Mouse (Mus musculus): Measurements from ENCODE around the gene Nt5m. TPM values are rescaled to one million over a fixed set of nuclear protein-coding genes. Genes with fewer than 3 reads are reported as not detected.
A peak's percentile ranks its signal among the peaks of the same experiment; 100 is the strongest.

The Nt5m gene
- total and polyA plus RNA-seq, 3 experiments: 11.7 to 19.3 (median 14.0) TPM

- no peak for TF ChIP-seq CTCF (IDR thresholded peaks at IDR 0.05; ENCODE audit: low read depth, low read length)
- TF ChIP-seq POLR2AphosphoS5 (IDR thresholded peaks at IDR 0.05; ENCODE audit: insufficient replicate concordance, low read depth, low read length): no peak
- no peak for TF ChIP-seq TAL1 (conservative IDR thresholded peaks at IDR 0.05; ENCODE audit: low read depth, low read length)
- TF ChIP-seq GATA2 (IDR thresholded peaks at IDR 0.05; ENCODE audit: borderline replicate concordance, low read depth, low read length): no peak
- no peak for TF ChIP-seq GATA1 (IDR thresholded peaks at IDR 0.05; ENCODE audit: borderline replicate concordance, low read length)
- Histone ChIP-seq H3K9me3 (replicated peaks) (no peaks in the 10 kb centered on the region), H3K4me3 (ENCODE audit: low read depth, low read length) (no peak overlapping the region), H3K36me3 (replicated peaks) (no peaks in the 10 kb centered on the region), H3K27me3 (ENCODE audit: insufficient read depth, low read length) (no peaks in the 10 kb centered on the region), H3K4me1 (ENCODE audit: insufficient read depth, low read depth, low read length) (peaks cover 46% of the 10 kb centered on the region)
- DNase-seq (ENCODE audit: low spot score): no peak
- ATAC-seq (ENCODE audit: extremely low read depth, insufficient number of reproducible peaks, low FRiP score, poor library complexity, severe bottlenecking): no peak
Observed at GRCm38 (mm10) chr11:59918014-59918413, 78.8 kb downstream of the Nt5m start.

GRCm38 (mm10) chr11:59919401-59919800 lies 80.2 kb downstream of the Nt5m start:
- H3K4me1 ChIP-seq (ENCODE audit: insufficient read depth, low read depth, low read length): peaks cover 53% of the 10 kb centered on the region
- no peak for DNase-seq (ENCODE audit: low spot score)

GRCm38 (mm10) chr11:59920331-59920730 lies 81.1 kb downstream of the Nt5m start:
- Histone ChIP-seq H3K36me3 (replicated peaks) (no peaks in the 10 kb centered on the region), H3K4me1 (ENCODE audit: insufficient read depth, low read depth, low read length) (peaks cover 59% of the 10 kb centered on the region), H3K4me3 (ENCODE audit: low read depth, low read length) (no peak overlapping the region; the same call in 1 of the 2 replicates), H3K9me3 (replicated peaks) (no peaks in the 10 kb centered on the region), H3K27me3 (ENCODE audit: insufficient read depth, low read length) (no peaks in the 10 kb centered on the region)
- ATAC-seq (ENCODE audit: extremely low read depth, insufficient number of reproducible peaks, low FRiP score, poor library complexity, severe bottlenecking) (peak; percentile 15; the same call in 1 of the 2 replicates), DNase-seq (ENCODE audit: low spot score) (no peak)
- no peak for TF ChIP-seq GATA2 (IDR thresholded peaks at IDR 0.05; ENCODE audit: borderline replicate concordance, low read depth, low read length)
- no peak for TF ChIP-seq POLR2AphosphoS5 (IDR thresholded peaks at IDR 0.05; ENCODE audit: insufficient replicate concordance, low read depth, low read length)
- TF ChIP-seq GATA1 (IDR thresholded peaks at IDR 0.05; ENCODE audit: borderline replicate concordance, low read length): no peak
- no peak for TF ChIP-seq TAL1 (conservative IDR thresholded peaks at IDR 0.05; ENCODE audit: low read depth, low read length)
- TF ChIP-seq CTCF (IDR thresholded peaks at IDR 0.05; ENCODE audit: low read depth, low read length): no peak

More at GRCm38 (mm10) chr11:59919401-59919800, 80.2 kb downstream of the Nt5m start:
- no peak for TF ChIP-seq GATA1 (IDR thresholded peaks at IDR 0.05; ENCODE audit: borderline replicate concordance, low read length)
- peak; percentile 47 for TF ChIP-seq TAL1 (conservative IDR thresholded peaks at IDR 0.05; ENCODE audit: low read depth, low read length)
- no peak overlapping the region; the same call in 1 of the 2 replicates for H3K4me3 ChIP-seq (ENCODE audit: low read depth, low read length)
- peak; percentile 26; the same call in 1 of the 2 replicates for ATAC-seq (ENCODE audit: extremely low read depth, insufficient number of reproducible peaks, low FRiP score, poor library complexity, severe bottlenecking)
- no peaks in the 10 kb centered on the region for H3K9me3 ChIP-seq (replicated peaks)
- H3K36me3 ChIP-seq (replicated peaks): no peaks in the 10 kb centered on the region
- H3K27me3 ChIP-seq (ENCODE audit: insufficient read depth, low read length): no peaks in the 10 kb centered on the region

- TF ChIP-seq GATA2 (IDR thresholded peaks at IDR 0.05; ENCODE audit: borderline replicate concordance, low read depth, low read length) (no peak), CTCF (IDR thresholded peaks at IDR 0.05; ENCODE audit: low read depth, low read length) (no peak), TAL1 (conservative IDR thresholded peaks at IDR 0.05; ENCODE audit: low read depth, low read length) (no peak), GATA1 (IDR thresholded peaks at IDR 0.05; ENCODE audit: borderline replicate concordance, low read length) (no peak), POLR2AphosphoS5 (IDR thresholded peaks at IDR 0.05; ENCODE audit: insufficient replicate concordance, low read depth, low read length) (no peak)
- DNase-seq (ENCODE audit: low spot score): peak; percentile 57
- H3K36me3 ChIP-seq (replicated peaks): no peaks in the 10 kb centered on the region
- peaks cover 4% of the 10 kb centered on the region; the same call in 1 of the 2 replicates for H3K27me3 ChIP-seq (ENCODE audit: insufficient read depth, low read length)
- no peaks in the 10 kb centered on the region for H3K9me3 ChIP-seq (replicated peaks)
- H3K4me1 ChIP-seq (ENCODE audit: insufficient read depth, low read depth, low read length): peaks cover 67% of the 10 kb centered on the region
- ATAC-seq (ENCODE audit: extremely low read depth, insufficient number of reproducible peaks, low FRiP score, poor library complexity, severe bottlenecking): no peak
- peak overlapping the region; percentile 66 for H3K4me3 ChIP-seq (ENCODE audit: low read depth, low read length)
Observed at GRCm38 (mm10) chr11:59921265-59921664, 82.0 kb downstream of the Nt5m start.

GRCm38 (mm10) chr11:59930031-59930430 lies 90.8 kb downstream of the Nt5m start:
- TF ChIP-seq GATA1 (IDR thresholded peaks at IDR 0.05; ENCODE audit: borderline replicate concordance, low read length): no peak
- no peak for TF ChIP-seq GATA2 (IDR thresholded peaks at IDR 0.05; ENCODE audit: borderline replicate concordance, low read depth, low read length)
- no peak for TF ChIP-seq POLR2AphosphoS5 (IDR thresholded peaks at IDR 0.05; ENCODE audit: insufficient replicate concordance, low read depth, low read length)
- no peak for TF ChIP-seq CTCF (IDR thresholded peaks at IDR 0.05; ENCODE audit: low read depth, low read length)
- no peak for TF ChIP-seq TAL1 (conservative IDR thresholded peaks at IDR 0.05; ENCODE audit: low read depth, low read length)
- peaks cover 10% of the 10 kb centered on the region for H3K4me1 ChIP-seq (ENCODE audit: insufficient read depth, low read depth, low read length)
- no peak for DNase-seq (ENCODE audit: low spot score)
- no peak for ATAC-seq (ENCODE audit: extremely low read depth, insufficient number of reproducible peaks, low FRiP score, poor library complexity, severe bottlenecking)
- H3K9me3 ChIP-seq (replicated peaks): no peaks in the 10 kb centered on the region
- no peaks in the 10 kb centered on the region for H3K36me3 ChIP-seq (replicated peaks)
- H3K4me3 ChIP-seq (ENCODE audit: low read depth, low read length): no peak overlapping the region
- peaks cover 67% of the 10 kb centered on the region for H3K27me3 ChIP-seq (ENCODE audit: insufficient read depth, low read length)

Other genes starting within 250 kb of the Nt5m start
- not detected in 2 replicates for gene Olfr223, start 246.2 kb upstream of the Nt5m start, total RNA-seq (2014; fragmentation: Nextera tagmentation)
- gene Olfr223, start 246.2 kb upstream of the Nt5m start, total RNA-seq (2017): not detected in 2 replicates
- gene Olfr223, start 246.2 kb upstream of the Nt5m start, polyA plus RNA-seq (2012): not detected in 2 replicates
- gene Mprip, start 178.1 kb upstream of the Nt5m start, total RNA-seq (2014; fragmentation: Nextera tagmentation): 27.6 and 32.2 TPM in 2 replicates
- gene Mprip, start 178.1 kb upstream of the Nt5m start, total RNA-seq (2017): 55.8 and 60.1 TPM in 2 replicates
- 43.3 and 43.4 TPM in 2 replicates for gene Mprip, start 178.1 kb upstream of the Nt5m start, polyA plus RNA-seq (2012)
- gene Pld6, start 51.8 kb upstream of the Nt5m start, total RNA-seq (2014; fragmentation: Nextera tagmentation): not detected in 2 replicates
- not detected in 2 replicates for gene Pld6, start 51.8 kb upstream of the Nt5m start, total RNA-seq (2017)
- gene Pld6, start 51.8 kb upstream of the Nt5m start, polyA plus RNA-seq (2012): not detected in 2 replicates
- 40.0 and 54.7 TPM in 2 replicates for gene Flcn, start 29.4 kb upstream of the Nt5m start, total RNA-seq (2014; fragmentation: Nextera tagmentation)
- 60.9 and 69.8 TPM in 2 replicates for gene Flcn, start 29.4 kb upstream of the Nt5m start, total RNA-seq (2017)
- gene Flcn, start 29.4 kb upstream of the Nt5m start, polyA plus RNA-seq (2012): 31.2 and 34.9 TPM in 2 replicates
- gene Cops3, start 391 bp downstream of the Nt5m start, total RNA-seq (2014; fragmentation: Nextera tagmentation): 157 and 165 TPM in 2 replicates
- gene Cops3, start 391 bp downstream of the Nt5m start, total RNA-seq (2017): 231 and 247 TPM in 2 replicates
- 15.2 and 20.8 TPM in 2 replicates for gene Cops3, start 391 bp downstream of the Nt5m start, polyA plus RNA-seq (2012)
- gene Med9, start 108.8 kb downstream of the Nt5m start, total RNA-seq (2014; fragmentation: Nextera tagmentation): 11.8 and 13.7 TPM in 2 replicates
- 23.2 and 25.9 TPM in 2 replicates for gene Med9, start 108.8 kb downstream of the Nt5m start, total RNA-seq (2017)
- gene Med9, start 108.8 kb downstream of the Nt5m start, polyA plus RNA-seq (2012): 59.5 and 72.7 TPM in 2 replicates
- not detected in 2 replicates for gene Rasd1, start 125.5 kb downstream of the Nt5m start, total RNA-seq (2014; fragmentation: Nextera tagmentation)
- 0.22 TPM in 1 of 2 replicates, not detected in the other for gene Rasd1, start 125.5 kb downstream of the Nt5m start, total RNA-seq (2017)
- not detected in 2 replicates for gene Rasd1, start 125.5 kb downstream of the Nt5m start, polyA plus RNA-seq (2012)
- gene Pemt, start 207.0 kb downstream of the Nt5m start, total RNA-seq (2014; fragmentation: Nextera tagmentation): 2.8 and 7.9 TPM in 2 replicates
- 3.0 and 3.8 TPM in 2 replicates for gene Pemt, start 207.0 kb downstream of the Nt5m start, total RNA-seq (2017)
- gene Pemt, start 207.0 kb downstream of the Nt5m start, polyA plus RNA-seq (2012): 1.9 and 6.5 TPM in 2 replicates

All from G1E (cell line).